Mouse (Mus musculus) liver, embryonic 11.5 days (tissue): ENCODE results near the gene Msh2. TPM values are rescaled to one million over a fixed set of nuclear protein-coding genes. Genes with fewer than 3 reads are reported as not detected.
"Not testable (repeated sequence)": the region's sequence is repeated elsewhere in the genome, so short reads cannot be mapped to it uniquely, and the experiment has no call there.

Source experiments
- ATAC-seq: fragments of 200-750 bp; cut with Nextera tagmentation; replicated peaks from 2 replicates; pipeline ENCODE4 v1.8.0; 2017; ENCODE audit warnings: moderate number of reproducible peaks, mild to moderate bottlenecking, moderate TSS enrichment, moderate library complexity; ENCODE audit not compliant: low FRiP score
- DNase-seq: peaks from one replicate; pipeline ENCODE4 v3.0.0-alpha.2; 2017; ENCODE audit warnings: low spot score
- H3K27ac ChIP-seq: fragments of 300-500 bp; sonication (generic); 2 replicates; pipeline ENCODE4 v1.5.1; 2014; ENCODE audit warnings: mild to moderate bottlenecking, low read depth, low read length, control low read depth
- H3K27me3 ChIP-seq: fragments of 300-500 bp; sonication (generic); replicated peaks from 2 replicates; pipeline ENCODE4 v1.6.1; 2014; ENCODE audit warnings: low read length, mixed read lengths; ENCODE audit not compliant: control insufficient read depth, insufficient read depth
- H3K36me3 ChIP-seq: fragments of 300-500 bp; sonication (generic); 2 replicates; pipeline ENCODE4 v1.6.1; 2014; ENCODE audit warnings: mild to moderate bottlenecking, low read length, moderate library complexity, mixed read lengths; ENCODE audit not compliant: control insufficient read depth, insufficient read depth
- H3K4me1 ChIP-seq: fragments of 300-500 bp; sonication (generic); replicated peaks from 2 replicates; pipeline ENCODE4 v1.6.1; 2014; ENCODE audit warnings: low read length, mixed read lengths; ENCODE audit not compliant: control insufficient read depth, insufficient read depth
- H3K4me2 ChIP-seq: fragments of 300-500 bp; sonication (generic); 2 replicates; pipeline ENCODE4 v1.6.1; 2014; ENCODE audit warnings: mild to moderate bottlenecking, control low read depth, moderate library complexity
- H3K4me3 ChIP-seq: fragments of 300-500 bp; sonication (generic); 2 replicates; pipeline ENCODE4 v1.5.1; 2014; ENCODE audit warnings: low read depth, low read length, control low read depth
- H3K9ac ChIP-seq: fragments of 300-500 bp; sonication (generic); 2 replicates; pipeline ENCODE4 v1.6.1; 2014; ENCODE audit warnings: low read depth, low read length, control low read depth
- H3K9me3 ChIP-seq: fragments of 300-500 bp; sonication (generic); 2 replicates; pipeline ENCODE4 v1.6.1; 2016; ENCODE audit warnings: low read length, inconsistent platforms, mixed read lengths; ENCODE audit not compliant: control insufficient read depth
- WGBS: fragments of 180-500 bp; shearing (Covaris S2); extraction: QIAGEN DNeasy Blood & Tissue Kit; methylation state at CpG from one replicate; pipeline ENCODE4 v1.1.7; 2014; 5-methylcytosine and 5-hydroxymethylcytosine counted together
- polyA plus RNA-seq: library from polyadenylated mRNA; unstranded; fragments of >200 nt; fragmentation: Nextera tagmentation; extraction: Ambion mirVana; gene quantifications from 2 replicates; pipeline ENCODE4 v1.2.1, GENCODE M21; 2014

Gene Msh2
- polyA plus RNA-seq, 1 experiment from 2014 or later: 59.2 TPM

DNA sequence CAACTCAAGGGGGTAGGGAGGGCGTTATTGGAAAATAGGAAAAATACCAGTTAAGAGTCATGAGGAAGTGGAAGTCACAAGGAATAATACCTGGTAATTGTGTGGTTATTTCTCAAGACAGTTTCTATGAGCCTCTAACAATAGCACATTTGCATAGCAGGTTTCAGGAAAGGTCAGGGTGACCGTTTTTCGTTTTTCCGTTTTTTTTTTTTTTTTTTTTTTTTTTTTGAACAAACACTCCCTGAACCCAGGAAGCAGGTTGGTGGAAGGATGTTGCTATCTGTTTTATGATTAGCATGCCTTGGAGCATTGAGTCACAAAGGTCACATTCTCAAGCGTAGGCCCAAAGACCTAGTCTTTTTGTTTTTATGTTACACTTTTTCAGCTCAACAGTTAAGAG is 16.5 kb upstream of the Msh2 start:
- not testable (repeated sequence) for H3K9ac ChIP-seq, H3K4me3 ChIP-seq, H3K36me3 ChIP-seq, DNase-seq, H3K9me3 ChIP-seq, H3K27ac ChIP-seq, ATAC-seq, H3K27me3 ChIP-seq, H3K4me1 ChIP-seq, H3K4me2 ChIP-seq
- 87% methylated on average over 5 of the region's 5 CpGs for WGBS

DNA sequence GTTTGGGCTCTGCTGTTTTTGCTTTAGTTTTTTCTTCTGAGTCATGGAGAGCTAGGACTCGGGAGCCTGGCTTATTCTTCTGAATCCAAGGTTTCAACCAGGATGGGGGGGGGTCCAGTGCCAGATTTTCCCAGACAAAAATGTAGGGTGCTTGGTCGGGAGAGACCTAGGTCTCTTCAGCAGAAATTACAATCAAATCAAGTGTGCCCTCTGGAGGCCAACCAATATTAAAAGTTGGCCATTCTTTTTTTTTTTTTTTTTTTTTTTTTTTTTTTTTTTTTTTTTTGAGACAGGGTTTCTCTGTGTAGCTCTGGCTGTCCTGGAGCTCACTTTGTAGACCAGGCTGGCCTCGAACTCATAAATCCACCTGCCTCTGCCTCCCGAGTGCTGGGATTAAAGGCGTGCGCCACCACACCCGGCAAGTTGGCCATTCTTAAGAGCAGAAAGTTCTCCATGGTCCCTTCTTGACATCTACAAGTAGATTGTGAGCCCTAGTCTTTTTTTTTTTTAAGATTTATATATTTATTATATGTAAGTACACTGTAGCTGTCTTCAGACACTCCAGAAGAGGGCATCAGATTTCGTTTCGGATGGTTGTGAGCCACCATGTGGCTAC is 10.1 kb upstream of the Msh2 start:
- not testable (repeated sequence) for DNase-seq, H3K4me1 ChIP-seq, H3K27me3 ChIP-seq, H3K9me3 ChIP-seq, H3K4me2 ChIP-seq, H3K9ac ChIP-seq, H3K36me3 ChIP-seq, ATAC-seq, H3K4me3 ChIP-seq, H3K27ac ChIP-seq
- WGBS: 85% methylated on average over 9 of the region's 9 CpGs

DNA sequence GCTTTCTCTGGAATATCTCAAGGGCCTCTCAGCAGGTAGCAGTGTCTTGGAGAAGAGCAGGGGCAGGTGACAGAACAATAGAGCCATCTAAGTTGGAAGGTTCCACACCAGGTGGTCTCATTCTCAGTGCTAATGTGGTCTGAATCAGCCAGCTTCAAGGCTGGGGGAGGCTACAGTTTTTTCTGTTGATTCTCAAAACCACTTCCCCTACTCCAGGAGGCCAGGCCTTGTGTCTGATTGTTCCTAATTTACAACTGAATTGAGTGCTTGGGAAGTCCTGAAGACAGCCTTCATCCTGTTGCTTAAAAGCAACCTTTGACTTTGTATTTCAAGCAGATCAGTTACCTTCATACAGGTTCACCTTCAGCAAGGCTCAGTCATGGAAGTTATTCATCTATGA is 7.9 kb upstream of the Msh2 start:
- Histone ChIP-seq H3K36me3 (no peaks in the 10 kb centered on the region), H3K4me3 (no peak overlapping the region), H3K4me2 (no peak overlapping the region), H3K9ac (no peak overlapping the region), H3K27ac (no peak overlapping the region), H3K9me3 (no peaks in the 10 kb centered on the region), H3K27me3 (no peaks in the 10 kb centered on the region), H3K4me1 (no peaks in the 10 kb centered on the region)
- no peak for ATAC-seq
- DNase-seq: no peak

DNA sequence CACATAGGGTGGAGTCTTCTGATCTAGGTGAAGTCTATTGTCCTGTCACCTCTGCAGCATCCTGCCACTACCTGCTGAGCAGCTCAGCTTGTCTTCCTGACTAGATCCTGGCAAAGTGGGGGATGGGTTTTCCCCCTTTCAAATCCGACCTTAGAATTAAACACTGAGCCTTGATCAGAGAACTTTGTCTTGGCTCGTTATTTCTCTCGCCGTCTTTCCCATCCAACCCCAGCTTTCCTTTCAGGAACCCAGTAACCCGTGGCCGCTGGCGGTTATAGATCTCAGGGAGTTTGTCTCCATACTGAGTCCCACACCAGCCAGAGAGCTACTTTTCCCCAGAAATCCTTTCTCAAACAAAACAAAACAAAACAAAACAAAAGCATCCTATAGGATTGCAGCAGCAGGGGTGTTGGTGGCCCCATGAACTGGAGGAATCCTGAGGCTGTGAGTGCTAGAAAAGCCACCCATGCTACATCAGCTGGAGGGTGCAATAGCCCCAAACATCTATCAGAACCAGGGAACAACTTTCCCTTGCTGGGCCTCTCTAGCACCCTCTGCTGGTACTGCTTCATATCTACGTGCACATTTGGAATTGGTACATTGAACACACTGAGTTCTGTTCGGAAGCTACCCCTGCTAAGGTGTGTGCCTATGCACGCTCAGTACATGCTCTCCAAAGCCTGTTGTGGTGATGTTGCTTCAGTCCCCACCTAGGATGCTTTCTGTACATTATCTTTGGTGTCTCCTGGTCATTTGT is 6.9 kb upstream of the Msh2 start:
- Histone ChIP-seq H3K4me3 (no peak overlapping the region), H3K9me3 (no peaks in the 10 kb centered on the region), H3K27me3 (no peaks in the 10 kb centered on the region), H3K9ac (no peak overlapping the region), H3K27ac (no peak overlapping the region), H3K4me2 (no peak overlapping the region), H3K36me3 (no peaks in the 10 kb centered on the region), H3K4me1 (no peaks in the 10 kb centered on the region)
- whole genome bisulfite sequencing: 83% methylated on average over 10 of the region's 10 CpGs
- DNase-seq: no peak
- no peak for ATAC-seq

DNA sequence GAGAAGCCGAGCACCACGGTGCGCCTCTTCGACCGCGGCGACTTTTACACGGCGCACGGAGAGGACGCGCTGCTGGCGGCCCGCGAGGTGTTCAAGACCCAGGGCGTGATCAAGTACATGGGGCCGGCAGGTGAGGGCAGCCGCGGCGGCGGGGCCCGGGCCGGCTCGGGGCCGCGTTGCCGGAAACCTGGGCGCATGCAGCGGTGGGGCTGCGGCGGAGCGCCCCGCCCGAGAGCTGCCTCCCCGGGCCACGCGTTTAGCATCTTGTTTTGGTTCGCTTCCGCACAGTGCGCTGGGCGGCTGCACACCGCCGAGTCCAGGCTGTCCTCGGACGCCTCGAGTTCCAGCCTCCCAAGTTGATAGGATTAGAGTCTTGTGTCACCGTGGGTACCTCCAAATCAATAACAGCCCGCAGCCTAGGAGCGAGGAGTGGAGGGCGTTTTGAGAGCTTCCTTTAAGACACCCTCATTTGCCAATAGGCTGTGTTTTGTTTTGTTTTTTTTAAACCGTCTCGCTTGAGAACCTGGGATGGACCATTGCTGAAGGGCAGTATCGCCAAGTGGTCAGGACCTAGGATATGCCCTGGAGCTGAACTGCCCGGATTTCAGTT is 652 bp downstream of the Msh2 start:
- H3K9me3 ChIP-seq: no peaks in the 10 kb centered on the region
- H3K36me3 ChIP-seq: no peaks in the 10 kb centered on the region
- H3K27ac ChIP-seq: peak overlapping the region; percentile 81
- H3K4me3 ChIP-seq: peak overlapping the region; percentile 89
- WGBS: 0% methylated on average over 54 of the region's 54 CpGs
- peak overlapping the region; percentile 81 for H3K4me2 ChIP-seq
- H3K4me1 ChIP-seq: peaks cover 15% of the 10 kb centered on the region
- ATAC-seq: peak; percentile 62
- H3K27me3 ChIP-seq: no peaks in the 10 kb centered on the region
- DNase-seq: no peak
- peak overlapping the region; percentile 91 for H3K9ac ChIP-seq

DNA sequence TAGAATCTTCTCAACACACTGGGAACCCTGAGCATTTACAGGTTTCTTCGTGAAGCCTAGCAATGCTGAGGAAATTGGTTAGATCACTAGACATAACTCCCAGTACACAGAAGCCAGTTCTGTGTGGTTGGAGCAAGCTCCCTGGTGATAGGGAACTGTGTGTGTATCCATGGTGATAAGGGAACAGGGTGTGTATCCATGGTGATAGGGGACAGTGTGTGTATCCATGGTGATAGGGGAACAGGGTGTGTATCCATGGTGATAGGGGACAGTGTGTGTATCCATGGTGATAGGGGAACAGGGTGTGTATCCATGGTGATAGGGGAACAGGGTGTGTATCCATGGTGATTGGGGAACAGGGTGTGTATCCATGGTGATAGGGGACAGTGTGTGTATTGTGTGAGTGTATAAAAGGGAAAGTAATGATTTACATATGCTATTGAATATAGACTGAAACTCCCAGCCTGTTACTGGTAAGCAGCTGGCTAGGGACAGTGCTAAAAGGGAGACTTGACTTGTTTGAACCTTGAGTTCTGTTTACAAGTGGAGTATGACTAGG is 4.9 kb downstream of the Msh2 start:
- not testable (repeated sequence) for DNase-seq, H3K4me3 ChIP-seq, H3K9ac ChIP-seq, H3K27me3 ChIP-seq, ATAC-seq, H3K9me3 ChIP-seq, H3K27ac ChIP-seq, H3K4me2 ChIP-seq
- H3K4me1 ChIP-seq: peaks cover 13% of the 10 kb centered on the region
- WGBS: 89% methylated on average over 1 of the region's 1 CpGs
- peaks cover 11% of the 10 kb centered on the region; the same call in 1 of the 2 replicates for H3K36me3 ChIP-seq

DNA sequence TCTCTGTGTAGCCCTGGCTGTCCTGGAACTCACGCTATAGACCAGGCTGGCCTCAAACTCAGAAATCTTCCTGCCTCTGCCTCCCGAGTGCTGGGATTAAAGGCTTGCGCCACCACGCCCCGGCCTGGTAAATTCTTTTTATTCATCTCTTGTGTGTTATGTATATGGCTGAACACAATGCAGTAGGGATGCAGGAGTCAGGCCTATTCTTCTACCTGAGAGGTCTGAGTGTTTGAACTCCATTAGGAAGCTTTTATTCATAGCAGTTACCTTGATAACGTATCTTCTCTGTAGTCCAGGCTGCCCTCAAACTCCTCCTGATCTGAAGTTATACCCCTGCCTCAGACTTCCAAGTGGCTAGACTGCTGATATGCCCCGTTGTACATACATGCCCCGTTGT is 5.5 kb downstream of the Msh2 start:
- Histone ChIP-seq H3K4me3 (no peak overlapping the region), H3K27me3 (no peaks in the 10 kb centered on the region), H3K9me3 (no peaks in the 10 kb centered on the region), H3K4me2 (no peak overlapping the region), H3K9ac (no peak overlapping the region), H3K27ac (no peak overlapping the region), H3K4me1 (peaks cover 13% of the 10 kb centered on the region), H3K36me3 (peaks cover 15% of the 10 kb centered on the region)
- ATAC-seq: no peak
- 90% methylated on average over 8 of the region's 8 CpGs for WGBS
- DNase-seq: no peak

DNA sequence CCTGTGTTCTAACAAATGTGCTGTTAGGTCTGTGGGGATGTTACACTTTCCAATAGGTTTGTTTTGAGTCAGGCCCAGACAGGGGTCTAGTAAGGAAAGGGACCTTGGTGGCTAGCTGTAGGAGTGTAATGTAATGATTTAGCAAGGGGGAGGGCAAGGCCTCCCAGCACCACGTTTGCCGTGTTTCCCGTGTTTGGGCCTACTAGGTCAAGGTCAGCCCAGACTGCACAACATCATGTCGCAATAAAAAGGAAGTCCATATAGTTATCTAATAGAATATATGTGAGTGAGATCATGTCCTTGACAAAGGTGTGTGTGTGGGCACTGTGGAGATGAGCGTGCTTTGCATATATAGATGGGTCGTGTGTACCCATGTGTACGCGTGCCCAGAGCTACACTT is 17.1 kb downstream of the Msh2 start:
- H3K36me3 ChIP-seq: peaks cover 16% of the 10 kb centered on the region

More for the DNA sequence above, 17.1 kb downstream of the Msh2 start:
- ATAC-seq (no peak), DNase-seq (no peak)
- no peaks in the 10 kb centered on the region for H3K4me1 ChIP-seq
- WGBS: 90% methylated on average over 8 of the region's 8 CpGs
- no peak overlapping the region for H3K27ac ChIP-seq
- H3K9ac ChIP-seq: no peak overlapping the region
- no peak overlapping the region for H3K4me2 ChIP-seq
- no peaks in the 10 kb centered on the region for H3K9me3 ChIP-seq
- no peaks in the 10 kb centered on the region for H3K27me3 ChIP-seq
- H3K4me3 ChIP-seq: no peak overlapping the region
